Mouse (Mus musculus) myocyte (in vitro differentiated cells): ENCODE data around the gene Angel1.

Experiments
- CEBPB ChIP-seq: IDR thresholded peaks from 2 replicates; pipeline ENCODE4 v1.6.1; 2011; ENCODE audit warnings: mild to moderate bottlenecking, moderate library complexity; ENCODE audit not compliant: poor library complexity, insufficient read depth, severe bottlenecking
- E2F4 ChIP-seq: IDR thresholded peaks from one replicate; pipeline ENCODE4 v1.6.1; 2011; ENCODE audit warnings: mild to moderate bottlenecking, control low read depth, moderate library complexity; ENCODE audit not compliant: insufficient read depth
- MYOG ChIP-seq, 3 experiments: IDR thresholded peaks; one replicate each; pipeline ENCODE4 v1.6.1; 2011; ENCODE audit warnings: control low read depth in 2 of 3, low read depth in 2 of 3, mild to moderate bottlenecking in 2 of 3; ENCODE audit not compliant: insufficient read length in 2 of 3, control insufficient read depth in 1 of 3, insufficient read depth in 1 of 3
- POLR2A ChIP-seq: IDR thresholded peaks from one replicate; pipeline ENCODE4 v1.6.1; 2011; ENCODE audit warnings: low read depth, mild to moderate bottlenecking, control low read depth, moderate library complexity; ENCODE audit not compliant: insufficient read length
- POLR2AphosphoS2 ChIP-seq: IDR thresholded peaks from one replicate; pipeline ENCODE4 v1.6.1; 2011; ENCODE audit warnings: low read depth, control low read depth; ENCODE audit not compliant: insufficient read length
- REST ChIP-seq: IDR thresholded peaks from one replicate; pipeline ENCODE4 v1.6.1; 2011; ENCODE audit warnings: mild to moderate bottlenecking, control low read depth, moderate library complexity; ENCODE audit not compliant: insufficient read depth, insufficient read length
- SRF ChIP-seq: IDR thresholded peaks from one replicate; pipeline ENCODE4 v1.6.1; 2011; ENCODE audit warnings: low read depth; ENCODE audit not compliant: control insufficient read depth, insufficient read length
- USF1 ChIP-seq: IDR thresholded peaks from one replicate; pipeline ENCODE4 v1.6.1; 2011; ENCODE audit warnings: low read depth, mild to moderate bottlenecking, control low read depth, moderate library complexity

DNA sequence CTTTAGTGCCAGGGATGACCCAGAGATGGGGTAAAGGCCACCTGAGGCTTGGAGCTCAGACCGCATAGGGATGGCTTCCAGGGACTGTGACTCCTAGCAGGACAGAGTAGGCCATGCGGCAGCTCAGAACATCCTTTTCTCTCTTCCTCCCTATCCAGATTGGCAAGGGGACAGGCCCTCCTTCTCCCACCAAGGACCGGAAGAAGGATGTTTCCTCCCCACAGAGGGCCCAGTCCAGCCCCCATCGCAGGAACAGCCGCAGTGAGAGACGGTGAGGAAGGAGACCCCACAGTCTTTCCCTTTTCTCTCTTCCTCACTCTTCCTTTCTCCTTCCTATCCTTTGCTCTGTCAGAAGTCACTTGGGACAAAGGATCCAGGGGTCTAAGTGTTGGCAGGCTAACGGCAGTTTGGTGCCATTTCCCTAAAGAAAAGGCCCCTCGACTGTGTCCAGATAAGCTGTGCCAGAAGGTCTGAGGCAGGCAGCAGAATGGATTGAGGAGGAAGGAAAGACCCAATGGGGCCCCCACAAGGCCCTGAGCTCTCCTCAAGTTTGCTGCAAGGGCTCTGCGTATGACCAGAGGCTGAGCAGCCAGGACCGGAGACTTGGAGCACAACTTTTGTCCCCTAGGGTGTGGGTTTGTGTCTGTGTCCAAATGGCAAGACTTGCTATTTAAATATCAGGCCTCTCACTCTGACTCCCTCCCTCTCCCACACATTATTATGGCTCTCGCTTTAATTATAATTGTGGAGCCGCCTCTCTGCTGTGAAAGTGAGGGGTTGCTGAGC, 35.4 kb downstream of the Angel1 start:
- no peak for TF ChIP-seq REST
- TF ChIP-seq POLR2A = no peak
- TF ChIP-seq CEBPB = no peak
- no peak for TF ChIP-seq E2F4
- TF ChIP-seq MYOG (IDR thresholded peaks at IDR 0.05; ENCODE audit: control insufficient read depth in 1 of 3, insufficient read depth in 1 of 3, insufficient read length in 2 of 3, low read depth in 2 of 3) = no peak
- no peak for TF ChIP-seq USF1
- no peak for TF ChIP-seq SRF
- no peak for TF ChIP-seq POLR2AphosphoS2
